Mouse (Mus musculus) kidney, postnatal 25 days (tissue): ENCODE measurements around the gene Npl.
A peak's percentile ranks its signal among the peaks of the same experiment; 100 is the strongest.
"Not testable (repeated sequence)": the region's sequence is repeated elsewhere in the genome, so short reads cannot be mapped to it uniquely, and the experiment has no call there.

Experiments
- DNase-seq, 2 experiments: peaks; one replicate each; pipeline ENCODE4 v3.0.0; 2021; ENCODE audit warnings: mixed read lengths in 2 of 2

The Npl gene

GRCm38 (mm10) chr1:153542726-153543320 lies 7.0 kb downstream of the Npl start:
- peak; percentile 69 to 87 for DNase-seq

- DNase-seq = no peak
Measured at GRCm38 (mm10) chr1:153540753-153541152, 9.1 kb downstream of the Npl start.

- DNase-seq = peak in 1 of 2 experiments; percentile 19
Measured at GRCm38 (mm10) chr1:153539739-153540333, 10.0 kb downstream of the Npl start.

- DNase-seq = peak in 1 of 2 experiments; percentile 35
Measured at GRCm38 (mm10) chr1:153535611-153536010, 14.2 kb downstream of the Npl start.

GRCm38 (mm10) chr1:153532896-153533295 lies 16.9 kb downstream of the Npl start:
- not testable (repeated sequence) for DNase-seq

GRCm38 (mm10) chr1:153532234-153532841 lies 17.5 kb downstream of the Npl start:
- peak; percentile 14 to 45 for DNase-seq

GRCm38 (mm10) chr1:153531677-153532233 lies 18.1 kb downstream of the Npl start:
- DNase-seq = peak in 1 of 2 experiments; percentile 9

GRCm38 (mm10) chr1:153522116-153522515 lies 27.7 kb downstream of the Npl start:
- peak in 1 of 2 experiments; percentile 34 for DNase-seq

GRCm38 (mm10) chr1:153515368-153515767 lies 34.5 kb downstream of the Npl start:
- peak; percentile 73 to 77 for DNase-seq

- no peak for DNase-seq
Measured at GRCm38 (mm10) chr1:153510330-153511009, 39.4 kb downstream of the Npl start.

- DNase-seq = not testable (repeated sequence)
Measured at GRCm38 (mm10) chr1:153509569-153509968, 40.3 kb downstream of the Npl start.

GRCm38 (mm10) chr1:153509012-153509411 lies 40.8 kb downstream of the Npl start:
- no peak for DNase-seq

- DNase-seq = peak; percentile 84 to 92
Measured at GRCm38 (mm10) chr1:153506266-153506665, 43.6 kb downstream of the Npl start.

- peak; percentile 58 to 88 for DNase-seq
Measured at GRCm38 (mm10) chr1:153501644-153502321, 48.1 kb downstream of the Npl start.

- DNase-seq = peak; percentile 20 to 53
Measured at GRCm38 (mm10) chr1:153500030-153500429, 49.8 kb downstream of the Npl start.

- no peak for DNase-seq
Measured at GRCm38 (mm10) chr1:153496030-153496429, 53.8 kb downstream of the Npl start.

GRCm38 (mm10) chr1:153493931-153494330 lies 55.9 kb downstream of the Npl start:
- no peak for DNase-seq

- peak; percentile 77 to 84 for DNase-seq
Measured at GRCm38 (mm10) chr1:153493338-153493737, 56.5 kb downstream of the Npl start.

- no peak for DNase-seq
Measured at GRCm38 (mm10) chr1:153491822-153492221, 58.0 kb downstream of the Npl start.

- no peak for DNase-seq
Measured at GRCm38 (mm10) chr1:153491345-153491744, 58.5 kb downstream of the Npl start.

- DNase-seq = peak in 1 of 2 experiments; percentile 44
Measured at GRCm38 (mm10) chr1:153489963-153490362, 59.9 kb downstream of the Npl start.

GRCm38 (mm10) chr1:153489540-153489939 lies 60.3 kb downstream of the Npl start:
- DNase-seq = no peak

- DNase-seq = peak; percentile 24 to 52
Measured at GRCm38 (mm10) chr1:153489132-153489531, 60.7 kb downstream of the Npl start.
